Mouse (Mus musculus): ENCODE results near the gene Tgm2. TPM values are rescaled to one million over a fixed set of nuclear protein-coding genes. Genes with fewer than 3 reads are reported as not detected.

Tgm2 gene
- polyA plus RNA-seq, 1 experiment: 9.5 TPM

DNA sequence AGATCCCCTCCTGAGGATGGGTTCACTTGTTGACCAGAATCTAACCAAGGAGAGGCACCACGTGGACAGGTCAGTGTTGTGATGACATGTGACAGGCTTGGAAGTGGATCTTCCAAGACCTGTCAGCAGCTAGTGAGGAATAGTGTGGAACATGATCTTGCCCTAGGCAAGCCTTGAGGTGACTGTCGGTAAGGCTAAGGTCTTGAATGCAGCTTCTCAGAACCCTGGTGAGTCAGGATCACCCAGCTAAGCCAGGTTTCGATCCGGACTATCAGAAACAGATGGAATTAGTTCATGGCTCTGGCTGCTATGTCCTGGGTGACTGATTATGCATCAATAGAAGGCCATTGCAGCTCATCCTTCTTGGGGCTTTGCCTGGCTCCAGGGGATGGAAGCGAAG is 47.5 kb downstream of the Tgm2 start:
- no peaks in the 10 kb centered on the region for H3K4me1 ChIP-seq (ENCODE audit: control insufficient read depth, insufficient read depth, low read length)
- TF ChIP-seq POLR2A (IDR thresholded peaks at IDR 0.05; ENCODE audit: control insufficient read depth, low read depth, low read length): no peak
- no peak for TF ChIP-seq CTCF (IDR thresholded peaks at IDR 0.05; ENCODE audit: control insufficient read depth, insufficient read depth, insufficient replicate concordance, low read depth, low read length)
- H3K4me3 ChIP-seq (ENCODE audit: control insufficient read depth, low read depth, low read length): no peak overlapping the region
- H3K36me3 ChIP-seq (ENCODE audit: control insufficient read depth, insufficient read depth, low read length): no peaks in the 10 kb centered on the region
- no peak overlapping the region for H3K27ac ChIP-seq (ENCODE audit: control insufficient read depth, insufficient read depth, low read depth, low read length)
- H3K27me3 ChIP-seq (ENCODE audit: control insufficient read depth, insufficient read depth, low read length): no peaks in the 10 kb centered on the region

GRCm38 (mm10) chr2:158097071-158097470 is 49.2 kb downstream of the Tgm2 start:
- TF ChIP-seq POLR2A (IDR thresholded peaks at IDR 0.05; ENCODE audit: control insufficient read depth, low read depth, low read length): no peak
- no peak for TF ChIP-seq CTCF (IDR thresholded peaks at IDR 0.05; ENCODE audit: control insufficient read depth, insufficient read depth, insufficient replicate concordance, low read depth, low read length)
- Histone ChIP-seq H3K36me3 (ENCODE audit: control insufficient read depth, insufficient read depth, low read length) (no peaks in the 10 kb centered on the region), H3K27me3 (ENCODE audit: control insufficient read depth, insufficient read depth, low read length) (no peaks in the 10 kb centered on the region)

GRCm38 (mm10) chr2:158094846-158095245 is 51.4 kb downstream of the Tgm2 start:
- Histone ChIP-seq H3K4me3 (ENCODE audit: control insufficient read depth, low read depth, low read length) (no peak overlapping the region), H3K27me3 (ENCODE audit: control insufficient read depth, insufficient read depth, low read length) (no peaks in the 10 kb centered on the region), H3K4me1 (ENCODE audit: control insufficient read depth, insufficient read depth, low read length) (no peaks in the 10 kb centered on the region), H3K36me3 (ENCODE audit: control insufficient read depth, insufficient read depth, low read length) (no peaks in the 10 kb centered on the region), H3K27ac (ENCODE audit: control insufficient read depth, insufficient read depth, low read depth, low read length) (no peak overlapping the region)
- TF ChIP-seq CTCF (IDR thresholded peaks at IDR 0.05; ENCODE audit: control insufficient read depth, insufficient read depth, insufficient replicate concordance, low read depth, low read length): no peak
- TF ChIP-seq POLR2A (IDR thresholded peaks at IDR 0.05; ENCODE audit: control insufficient read depth, low read depth, low read length): no peak

More at GRCm38 (mm10) chr2:158097071-158097470, 49.2 kb downstream of the Tgm2 start:
- no peak overlapping the region for H3K27ac ChIP-seq (ENCODE audit: control insufficient read depth, insufficient read depth, low read depth, low read length)
- H3K4me3 ChIP-seq (ENCODE audit: control insufficient read depth, low read depth, low read length): no peak overlapping the region
- H3K4me1 ChIP-seq (ENCODE audit: control insufficient read depth, insufficient read depth, low read length): no peaks in the 10 kb centered on the region

- TF ChIP-seq POLR2A (IDR thresholded peaks at IDR 0.05; ENCODE audit: control insufficient read depth, low read depth, low read length) (no peak), CTCF (IDR thresholded peaks at IDR 0.05; ENCODE audit: control insufficient read depth, insufficient read depth, insufficient replicate concordance, low read depth, low read length) (no peak)
- Histone ChIP-seq H3K27ac (ENCODE audit: control insufficient read depth, insufficient read depth, low read depth, low read length) (no peak overlapping the region), H3K27me3 (ENCODE audit: control insufficient read depth, insufficient read depth, low read length) (no peaks in the 10 kb centered on the region)
These were observed 51.9 kb downstream of the Tgm2 start for GRCm38 (mm10) chr2:158094300-158094699.

GRCm38 (mm10) chr2:158093345-158093744 is 52.9 kb downstream of the Tgm2 start:
- Histone ChIP-seq H3K27me3 (ENCODE audit: control insufficient read depth, insufficient read depth, low read length) (no peaks in the 10 kb centered on the region), H3K4me3 (ENCODE audit: control insufficient read depth, low read depth, low read length) (no peak overlapping the region), H3K36me3 (ENCODE audit: control insufficient read depth, insufficient read depth, low read length) (no peaks in the 10 kb centered on the region), H3K27ac (ENCODE audit: control insufficient read depth, insufficient read depth, low read depth, low read length) (no peak overlapping the region), H3K4me1 (ENCODE audit: control insufficient read depth, insufficient read depth, low read length) (no peaks in the 10 kb centered on the region)
- TF ChIP-seq POLR2A (IDR thresholded peaks at IDR 0.05; ENCODE audit: control insufficient read depth, low read depth, low read length) (no peak), CTCF (IDR thresholded peaks at IDR 0.05; ENCODE audit: control insufficient read depth, insufficient read depth, insufficient replicate concordance, low read depth, low read length) (no peak)

More at GRCm38 (mm10) chr2:158094300-158094699, 51.9 kb downstream of the Tgm2 start:
- no peaks in the 10 kb centered on the region for H3K4me1 ChIP-seq (ENCODE audit: control insufficient read depth, insufficient read depth, low read length)
- H3K36me3 ChIP-seq (ENCODE audit: control insufficient read depth, insufficient read depth, low read length): no peaks in the 10 kb centered on the region
- H3K4me3 ChIP-seq (ENCODE audit: control insufficient read depth, low read depth, low read length): no peak overlapping the region

DNA sequence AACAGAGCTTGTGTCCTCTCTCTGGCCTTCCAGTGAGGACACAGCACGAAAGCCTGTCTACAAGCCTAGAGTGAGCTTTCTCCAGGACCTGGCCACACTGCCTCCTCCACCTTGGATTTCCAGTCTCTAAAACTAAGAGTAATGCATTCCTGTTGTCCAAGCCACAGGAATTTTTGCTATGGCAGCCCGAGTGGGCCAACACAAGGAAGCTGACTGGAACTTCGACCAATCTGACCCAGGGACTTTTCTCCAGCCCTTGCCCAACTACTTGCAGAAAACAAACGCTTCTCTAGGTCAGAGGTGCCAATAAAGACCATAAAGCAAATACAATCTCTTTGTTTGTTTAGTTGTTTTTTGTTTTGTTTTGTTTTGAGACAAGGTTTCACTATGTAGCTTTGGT is 56.1 kb downstream of the Tgm2 start:
- H3K36me3 ChIP-seq (ENCODE audit: control insufficient read depth, insufficient read depth, low read length): no peaks in the 10 kb centered on the region
- no peak overlapping the region for H3K27ac ChIP-seq (ENCODE audit: control insufficient read depth, insufficient read depth, low read depth, low read length)
- H3K4me3 ChIP-seq (ENCODE audit: control insufficient read depth, low read depth, low read length): no peak overlapping the region
- TF ChIP-seq CTCF (IDR thresholded peaks at IDR 0.05; ENCODE audit: control insufficient read depth, insufficient read depth, insufficient replicate concordance, low read depth, low read length) (no peak), POLR2A (IDR thresholded peaks at IDR 0.05; ENCODE audit: control insufficient read depth, low read depth, low read length) (no peak)
- no peaks in the 10 kb centered on the region for H3K27me3 ChIP-seq (ENCODE audit: control insufficient read depth, insufficient read depth, low read length)
- H3K4me1 ChIP-seq (ENCODE audit: control insufficient read depth, insufficient read depth, low read length): no peaks in the 10 kb centered on the region

- TF ChIP-seq CTCF (IDR thresholded peaks at IDR 0.05; ENCODE audit: control insufficient read depth, insufficient read depth, insufficient replicate concordance, low read depth, low read length) (no peak), POLR2A (IDR thresholded peaks at IDR 0.05; ENCODE audit: control insufficient read depth, low read depth, low read length) (no peak)
- no peaks in the 10 kb centered on the region for H3K27me3 ChIP-seq (ENCODE audit: control insufficient read depth, insufficient read depth, low read length)
- no peak overlapping the region for H3K27ac ChIP-seq (ENCODE audit: control insufficient read depth, insufficient read depth, low read depth, low read length)
- no peaks in the 10 kb centered on the region for H3K36me3 ChIP-seq (ENCODE audit: control insufficient read depth, insufficient read depth, low read length)
- no peak overlapping the region for H3K4me3 ChIP-seq (ENCODE audit: control insufficient read depth, low read depth, low read length)
- peaks cover 5% of the 10 kb centered on the region; the same call in 1 of the 2 replicates for H3K4me1 ChIP-seq (ENCODE audit: control insufficient read depth, insufficient read depth, low read length)
These were observed 61.8 kb downstream of the Tgm2 start for GRCm38 (mm10) chr2:158084486-158084885.

All from testis, adult 2 months (tissue).